Mouse (Mus musculus) lung, embryonic 16.5 days (tissue): Measurements from ENCODE around the gene Tuft1. TPM values are rescaled to one million over a fixed set of nuclear protein-coding genes. Genes with fewer than 3 reads are reported as not detected.
"Not testable (repeated sequence)": the region's sequence is repeated elsewhere in the genome, so short reads cannot be mapped to it uniquely, and the experiment has no call there.

Experiments used
- ATAC-seq: fragments of 200-750 bp; cut with Nextera tagmentation; 2 replicates; pipeline ENCODE4 v1.8.0; 2017; ENCODE audit warnings: low read depth, mild to moderate bottlenecking, moderate library complexity
- H3K27ac ChIP-seq: fragments of 300-500 bp; sonication (generic); 2 replicates; pipeline ENCODE4 v1.5.1; 2014; ENCODE audit warnings: mild to moderate bottlenecking, control low read depth, low read length
- H3K27me3 ChIP-seq: fragments of 300-500 bp; sonication (generic); 2 replicates; pipeline ENCODE4 v1.6.1; 2014; ENCODE audit warnings: low read depth, low read length, mixed read lengths; ENCODE audit not compliant: control insufficient read depth, insufficient read depth
- H3K36me3 ChIP-seq: fragments of 300-500 bp; sonication (generic); 2 replicates; pipeline ENCODE4 v1.6.1; 2014; ENCODE audit warnings: low read length; ENCODE audit not compliant: control insufficient read depth, insufficient read depth
- H3K4me1 ChIP-seq: fragments of 300-500 bp; sonication (generic); replicated peaks from 2 replicates; pipeline ENCODE4 v1.6.1; 2014; ENCODE audit warnings: low read length, mixed read lengths; ENCODE audit not compliant: control insufficient read depth, insufficient read depth
- H3K4me2 ChIP-seq: fragments of 300-500 bp; sonication (generic); 2 replicates; pipeline ENCODE4 v1.6.1; 2014; ENCODE audit warnings: low read depth, low read length, control low read depth
- H3K4me3 ChIP-seq: fragments of 300-500 bp; sonication (generic); 2 replicates; pipeline ENCODE4 v1.5.1; 2014; ENCODE audit warnings: mild to moderate bottlenecking, low read length, control low read depth
- H3K9ac ChIP-seq: fragments of 300-500 bp; sonication (generic); 2 replicates; pipeline ENCODE4 v1.6.1; 2014; ENCODE audit warnings: low read length, control low read depth
- H3K9me3 ChIP-seq: fragments of 300-500 bp; sonication (generic); 2 replicates; pipeline ENCODE4 v1.6.1; 2016; ENCODE audit warnings: low read length; ENCODE audit not compliant: control insufficient read depth
- WGBS: fragments of 180-500 bp; shearing (Covaris S2); extraction: QIAGEN DNeasy Blood & Tissue Kit; methylation state at CpG from one replicate; pipeline ENCODE4 v1.1.7; 2014; 5-methylcytosine and 5-hydroxymethylcytosine counted together
- polyA plus RNA-seq: library from polyadenylated mRNA; unstranded; fragments of >200 nt; fragmentation: Nextera tagmentation; extraction: Ambion mirVana; gene quantifications from 2 replicates; pipeline ENCODE4 v1.2.1, GENCODE M21; 2015

Tuft1 gene
- polyA plus RNA-seq, 1 experiment from 2014 or later: 10.9 TPM

GRCm38 (mm10) chr3:94648755-94649590, 9.7 kb downstream of the Tuft1 start:
- Histone ChIP-seq H3K36me3 (no peaks in the 10 kb centered on the region), H3K4me1 (peaks cover 10% of the 10 kb centered on the region), H3K9me3 (no peaks in the 10 kb centered on the region), H3K9ac (no peak overlapping the region), H3K27ac (peak overlapping the region; percentile 75), H3K4me3 (no peak overlapping the region), H3K27me3 (no peaks in the 10 kb centered on the region), H3K4me2 (no peak overlapping the region)
- 12% methylated on average over 6 of the region's 6 CpGs for WGBS
- peak; percentile 86 for ATAC-seq

GRCm38 (mm10) chr3:94642495-94643162, 16.0 kb downstream of the Tuft1 start, which contains the start of gene Gm10972:
Gm10972 (plus strand) TSS chr3:94643112.
- not testable (repeated sequence) for H3K27me3 ChIP-seq, H3K4me1 ChIP-seq, H3K27ac ChIP-seq, ATAC-seq, H3K36me3 ChIP-seq, H3K4me3 ChIP-seq, H3K9ac ChIP-seq, H3K4me2 ChIP-seq, H3K9me3 ChIP-seq
- WGBS: 73% methylated on average over 2 of the region's 2 CpGs

GRCm38 (mm10) chr3:94629876-94630275, 28.8 kb downstream of the Tuft1 start:
- no peaks in the 10 kb centered on the region for H3K27me3 ChIP-seq
- WGBS: 77% methylated on average over 3 of the region's 3 CpGs
- ATAC-seq: no peak
- H3K27ac ChIP-seq: no peak overlapping the region
- no peaks in the 10 kb centered on the region for H3K4me1 ChIP-seq
- no peaks in the 10 kb centered on the region for H3K36me3 ChIP-seq
- no peak overlapping the region for H3K4me3 ChIP-seq
- no peak overlapping the region for H3K9ac ChIP-seq
- H3K9me3 ChIP-seq: no peaks in the 10 kb centered on the region
- no peak overlapping the region for H3K4me2 ChIP-seq

GRCm38 (mm10) chr3:94628712-94629111, 30.0 kb downstream of the Tuft1 start:
- ATAC-seq: no peak
- H3K27ac ChIP-seq: no peak overlapping the region
- H3K27me3 ChIP-seq: no peaks in the 10 kb centered on the region
- no peaks in the 10 kb centered on the region for H3K4me1 ChIP-seq
- H3K9ac ChIP-seq: no peak overlapping the region
- H3K9me3 ChIP-seq: no peaks in the 10 kb centered on the region
- 88% methylated on average over 5 of the region's 5 CpGs for WGBS
- H3K4me2 ChIP-seq: no peak overlapping the region
- H3K36me3 ChIP-seq: no peaks in the 10 kb centered on the region
- H3K4me3 ChIP-seq: no peak overlapping the region

GRCm38 (mm10) chr3:94624281-94624680, 34.4 kb downstream of the Tuft1 start:
- Histone ChIP-seq H3K36me3 (no peaks in the 10 kb centered on the region), H3K27me3 (no peaks in the 10 kb centered on the region), H3K9ac (no peak overlapping the region), H3K27ac (no peak overlapping the region), H3K4me3 (no peak overlapping the region), H3K4me2 (no peak overlapping the region), H3K4me1 (peaks cover 7% of the 10 kb centered on the region; the same call in 1 of the 2 replicates), H3K9me3 (no peaks in the 10 kb centered on the region)
- 85% methylated on average over 4 of the region's 4 CpGs for WGBS
- no peak for ATAC-seq

- no peaks in the 10 kb centered on the region for H3K9me3 ChIP-seq
- H3K4me2 ChIP-seq: no peak overlapping the region
- no peaks in the 10 kb centered on the region for H3K27me3 ChIP-seq
- peaks cover 7% of the 10 kb centered on the region; the same call in 1 of the 2 replicates for H3K4me1 ChIP-seq
- no peak overlapping the region for H3K9ac ChIP-seq
- 0 out of 2 replicates have a peak, but pooled peaks have one; percentile 10 for ATAC-seq
- 75% methylated on average over 10 of the region's 10 CpGs for WGBS
- H3K36me3 ChIP-seq: no peaks in the 10 kb centered on the region
- H3K27ac ChIP-seq: peak overlapping the region; percentile 76
- no peak overlapping the region for H3K4me3 ChIP-seq
These were observed 36.1 kb downstream of the Tuft1 start for GRCm38 (mm10) chr3:94622550-94622949.

GRCm38 (mm10) chr3:94621740-94622507, 36.7 kb downstream of the Tuft1 start:
- ATAC-seq: peak; percentile 94
- Histone ChIP-seq H3K4me1 (peaks cover 7% of the 10 kb centered on the region; the same call in 1 of the 2 replicates), H3K9ac (no peak overlapping the region), H3K36me3 (no peaks in the 10 kb centered on the region), H3K4me3 (no peak overlapping the region), H3K27me3 (no peaks in the 10 kb centered on the region), H3K27ac (peak overlapping the region; percentile 76), H3K4me2 (no peak overlapping the region), H3K9me3 (no peaks in the 10 kb centered on the region)
- 46% methylated on average over 11 of the region's 11 CpGs for WGBS

GRCm38 (mm10) chr3:94616717-94617116, 42.0 kb downstream of the Tuft1 start:
- 83% methylated on average over 4 of the region's 4 CpGs for WGBS
- no peak for ATAC-seq
- no peak overlapping the region for H3K4me2 ChIP-seq
- H3K27me3 ChIP-seq: no peaks in the 10 kb centered on the region
- no peaks in the 10 kb centered on the region for H3K36me3 ChIP-seq
- H3K4me3 ChIP-seq: no peak overlapping the region
- H3K27ac ChIP-seq: no peak overlapping the region
- no peaks in the 10 kb centered on the region for H3K4me1 ChIP-seq
- H3K9ac ChIP-seq: no peak overlapping the region
- no peaks in the 10 kb centered on the region for H3K9me3 ChIP-seq
